Mouse (Mus musculus): ENCODE measurements around the gene Ankar. TPM values are rescaled to one million over a fixed set of nuclear protein-coding genes. Genes with fewer than 3 reads are reported as not detected.

Gene Ankar
- polyA plus RNA-seq, 1 experiment from 2014 or later, result not detected

DNA sequence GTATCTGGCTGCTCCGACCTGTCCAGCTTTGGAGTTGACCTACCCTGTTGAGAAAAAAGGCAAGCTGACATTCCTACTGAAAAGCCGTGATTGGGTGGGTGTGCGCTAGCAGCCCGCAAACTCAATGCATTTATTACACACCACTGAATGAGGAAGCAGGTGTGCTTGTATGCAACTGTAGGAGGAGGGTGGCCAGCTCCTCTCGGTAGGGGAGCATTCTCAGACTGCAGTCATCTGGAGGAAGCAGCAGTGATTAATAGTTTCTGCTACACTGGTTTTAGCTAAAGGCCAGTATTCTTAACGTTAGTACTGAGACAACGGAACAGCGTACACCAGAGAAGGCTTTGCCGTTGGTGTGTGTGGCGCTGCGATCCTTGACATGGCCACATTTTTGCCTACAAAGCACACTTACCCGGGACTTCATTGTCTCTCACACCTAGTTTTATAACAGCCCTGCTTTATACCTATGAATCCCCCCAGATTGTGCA lies 94.1 kb downstream of the Ankar start:
- Histone ChIP-seq H3K9me3 (replicated peaks) (no peaks in the 10 kb centered on the region), H3K4me1 (replicated peaks) (no peaks in the 10 kb centered on the region), H3K27ac (replicated peaks) (no peak overlapping the region), H3K9ac (no peak overlapping the region), H3K36me3 (replicated peaks) (peaks cover 28% of the 10 kb centered on the region), H3K27me3 (no peaks in the 10 kb centered on the region), H3K4me3 (replicated peaks) (no peak overlapping the region), H3K4me2 (no peak overlapping the region)
- ATAC-seq (ENCODE audit: insufficient read depth), result no peak
- WGBS (ENCODE audit: insufficient replicate concordance), result 75% methylated on average over 12 of the region's 12 CpGs

DNA sequence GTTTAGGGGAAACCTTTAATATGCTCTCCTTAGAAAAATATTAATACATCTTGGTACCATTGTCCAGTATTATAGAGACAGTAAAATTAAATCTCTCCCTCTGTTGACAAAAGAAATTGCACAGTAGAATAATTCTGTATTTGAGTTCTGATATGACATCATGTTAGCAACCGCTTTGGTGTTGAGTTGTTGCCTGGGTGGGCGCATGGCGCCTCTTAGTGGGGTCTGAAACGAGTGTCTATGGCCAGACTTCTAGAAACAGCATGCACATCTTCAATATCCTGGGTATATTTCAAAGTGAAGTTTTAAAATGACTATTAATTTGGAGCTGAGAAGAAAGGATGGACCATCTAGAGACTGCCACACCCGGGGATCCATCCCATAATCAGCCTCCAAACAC lies 97.6 kb downstream of the Ankar start:
- Histone ChIP-seq H3K36me3 (replicated peaks) (peaks cover 33% of the 10 kb centered on the region), H3K4me2 (no peak overlapping the region), H3K4me3 (replicated peaks) (no peak overlapping the region), H3K27ac (replicated peaks) (no peak overlapping the region), H3K4me1 (replicated peaks) (no peaks in the 10 kb centered on the region), H3K9me3 (replicated peaks) (no peaks in the 10 kb centered on the region), H3K27me3 (no peaks in the 10 kb centered on the region), H3K9ac (no peak overlapping the region)
- WGBS (ENCODE audit: insufficient replicate concordance), result 82% methylated on average over 5 of the region's 5 CpGs
- no peak for ATAC-seq (ENCODE audit: insufficient read depth)

DNA sequence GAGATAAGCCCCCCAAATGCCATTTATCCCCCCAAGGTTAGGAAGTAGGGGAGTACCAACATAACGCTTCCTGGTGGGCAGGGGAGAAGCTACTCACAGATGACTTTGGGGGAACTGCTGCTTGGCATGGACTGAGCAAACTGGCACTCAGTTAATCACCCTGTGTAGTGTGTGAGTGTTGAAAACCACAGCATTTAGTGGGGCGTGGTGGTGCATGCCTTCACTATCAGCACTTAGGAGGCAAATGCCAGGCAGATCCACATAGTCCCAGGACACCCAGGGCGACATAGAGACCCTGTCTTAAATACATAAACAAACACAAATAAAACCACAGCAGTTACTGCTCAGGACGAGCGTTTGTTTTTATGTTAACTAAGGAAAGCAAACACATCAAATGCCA lies 98.2 kb downstream of the Ankar start:
- ATAC-seq (ENCODE audit: insufficient read depth), result no peak
- no peaks in the 10 kb centered on the region for H3K9me3 ChIP-seq (replicated peaks)
- 64% methylated on average over 5 of the region's 5 CpGs for WGBS (ENCODE audit: insufficient replicate concordance)
- no peaks in the 10 kb centered on the region for H3K4me1 ChIP-seq (replicated peaks)
- no peak overlapping the region for H3K4me3 ChIP-seq (replicated peaks)
- H3K27ac ChIP-seq (replicated peaks), result no peak overlapping the region
- no peak overlapping the region for H3K4me2 ChIP-seq
- H3K9ac ChIP-seq, result no peak overlapping the region
- H3K36me3 ChIP-seq (replicated peaks), result peaks cover 36% of the 10 kb centered on the region
- no peaks in the 10 kb centered on the region for H3K27me3 ChIP-seq

DNA sequence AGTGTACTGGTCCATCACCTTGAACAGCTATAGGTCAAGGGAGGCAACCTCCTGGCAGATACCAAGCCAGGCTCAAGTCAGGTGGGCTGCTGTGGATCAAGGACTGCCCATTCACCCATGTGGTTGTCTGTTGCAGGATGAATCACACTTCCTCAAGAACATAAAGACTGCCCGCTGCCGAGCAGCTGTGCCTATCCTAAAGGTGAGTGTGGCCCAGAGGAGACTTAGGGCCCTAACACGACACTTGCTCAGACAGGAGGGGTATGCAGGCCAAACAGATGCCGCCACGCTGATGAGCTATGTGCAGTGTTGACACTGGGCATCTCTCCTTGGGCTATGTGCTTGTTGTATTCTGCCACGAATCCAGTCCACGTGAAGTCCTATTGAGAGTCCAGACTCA lies 99.1 kb downstream of the Ankar start:
- no peaks in the 10 kb centered on the region for H3K27me3 ChIP-seq
- ATAC-seq (ENCODE audit: insufficient read depth), result no peak
- no peaks in the 10 kb centered on the region for H3K9me3 ChIP-seq (replicated peaks)
- H3K9ac ChIP-seq, result no peak overlapping the region
- no peaks in the 10 kb centered on the region for H3K4me1 ChIP-seq (replicated peaks)
- WGBS (ENCODE audit: insufficient replicate concordance), result 79% methylated on average over 7 of the region's 7 CpGs
- H3K27ac ChIP-seq (replicated peaks), result no peak overlapping the region
- H3K4me3 ChIP-seq (replicated peaks), result no peak overlapping the region
- H3K4me2 ChIP-seq, result no peak overlapping the region
- H3K36me3 ChIP-seq (replicated peaks), result peaks cover 40% of the 10 kb centered on the region

DNA sequence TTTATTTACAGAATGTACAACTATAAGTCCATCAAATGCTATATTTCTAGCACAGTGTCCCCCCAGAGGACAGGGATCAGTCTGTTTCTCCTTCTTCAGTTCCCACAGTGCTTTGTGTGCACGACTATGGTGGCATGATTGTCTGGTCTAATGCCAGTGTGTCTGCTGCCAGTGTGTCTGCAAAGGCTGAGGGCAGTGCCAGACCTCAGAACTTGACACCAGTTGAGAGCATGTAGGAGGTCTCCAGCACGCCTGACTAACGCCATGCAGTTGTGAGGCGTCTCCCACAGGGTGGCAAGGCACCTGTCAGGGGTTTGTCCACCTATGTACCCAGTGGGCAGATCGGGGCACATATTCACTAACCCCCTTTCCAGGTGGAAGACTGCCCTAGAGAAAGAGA lies 99.6 kb downstream of the Ankar start:
- WGBS (ENCODE audit: insufficient replicate concordance), result 73% methylated on average over 5 of the region's 5 CpGs
- Histone ChIP-seq H3K9me3 (replicated peaks) (no peaks in the 10 kb centered on the region), H3K27me3 (no peaks in the 10 kb centered on the region), H3K4me3 (replicated peaks) (no peak overlapping the region), H3K4me2 (no peak overlapping the region), H3K9ac (no peak overlapping the region), H3K27ac (replicated peaks) (no peak overlapping the region), H3K4me1 (replicated peaks) (no peaks in the 10 kb centered on the region), H3K36me3 (replicated peaks) (peaks cover 40% of the 10 kb centered on the region)
- no peak for ATAC-seq (ENCODE audit: insufficient read depth)

DNA sequence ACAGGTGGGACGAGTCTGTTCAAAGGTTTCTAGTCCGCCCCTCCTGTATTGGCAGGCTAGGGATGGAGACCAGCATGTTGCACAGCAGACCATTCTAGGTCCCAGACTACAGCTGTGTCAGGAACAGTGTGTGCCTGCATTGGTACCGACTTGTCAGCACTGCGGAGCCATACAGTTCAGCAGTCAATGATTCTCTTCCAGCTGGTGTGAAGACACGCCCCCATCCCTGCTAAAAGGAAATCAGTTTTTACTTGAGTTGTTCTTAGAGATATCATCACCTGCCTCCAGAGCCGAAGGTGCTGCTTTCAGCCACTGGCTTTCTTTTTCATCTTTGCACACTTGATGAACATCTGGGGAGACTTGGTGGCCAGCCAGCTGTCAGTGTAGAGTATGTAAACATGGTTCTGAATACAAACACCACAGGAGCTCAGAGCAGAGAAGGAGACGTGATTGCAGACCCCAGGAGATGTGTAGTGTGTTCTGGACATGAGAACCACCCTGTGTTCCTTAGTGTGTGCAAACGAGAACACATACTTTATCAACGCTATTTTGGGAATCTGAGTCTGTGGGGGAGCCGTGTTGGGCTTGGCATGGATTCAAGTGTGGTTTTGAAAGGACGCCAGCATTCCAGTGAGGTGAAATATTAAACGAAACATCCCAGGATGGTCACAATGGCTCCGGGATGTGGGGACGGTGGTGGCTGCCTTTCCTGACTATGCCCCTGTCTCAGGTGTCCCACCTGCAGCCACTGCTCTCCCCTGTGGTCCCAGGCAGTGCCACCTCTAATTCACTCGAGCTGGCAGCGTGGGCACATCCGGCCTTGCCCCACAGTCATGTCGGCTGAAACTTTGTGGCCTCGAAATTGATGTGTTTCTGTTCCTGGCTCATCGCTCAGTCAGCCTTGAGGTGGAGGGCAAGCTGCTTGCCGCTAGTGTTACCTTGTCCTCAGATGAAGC lies 101.0 kb downstream of the Ankar start:
- Histone ChIP-seq H3K4me3 (replicated peaks) (no peak overlapping the region), H3K36me3 (replicated peaks) (peaks cover 44% of the 10 kb centered on the region), H3K9me3 (replicated peaks) (no peaks in the 10 kb centered on the region), H3K27ac (replicated peaks) (no peak overlapping the region), H3K9ac (no peak overlapping the region), H3K4me2 (no peak overlapping the region), H3K27me3 (no peaks in the 10 kb centered on the region), H3K4me1 (replicated peaks) (no peaks in the 10 kb centered on the region)
- ATAC-seq (ENCODE audit: insufficient read depth), result peak; percentile 42
- WGBS (ENCODE audit: insufficient replicate concordance), result 70% methylated on average over 21 of the region's 21 CpGs

DNA sequence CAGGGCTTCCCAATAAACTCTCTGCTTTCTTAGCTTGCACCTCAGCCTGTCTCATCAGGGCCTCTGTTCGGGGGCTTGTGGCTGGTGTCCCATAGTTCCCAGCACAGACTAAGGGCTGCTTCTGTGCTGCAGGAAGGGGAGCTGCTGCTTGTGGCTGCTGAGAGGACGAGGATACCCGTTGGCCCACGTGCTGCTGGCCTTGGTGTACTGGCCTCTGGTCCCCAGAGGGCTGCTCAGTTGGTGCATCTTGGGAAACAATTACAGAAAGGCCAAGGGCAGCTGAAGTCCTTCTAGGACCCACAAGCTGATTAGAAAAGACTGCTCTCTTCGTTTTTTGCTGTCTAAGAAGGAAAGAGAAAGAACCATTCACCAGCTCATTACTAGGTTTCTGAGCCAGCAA lies 104.1 kb downstream of the Ankar start:
- H3K9me3 ChIP-seq (replicated peaks), result no peaks in the 10 kb centered on the region
- H3K4me1 ChIP-seq (replicated peaks), result no peaks in the 10 kb centered on the region
- no peak overlapping the region for H3K27ac ChIP-seq (replicated peaks)
- H3K9ac ChIP-seq, result no peak overlapping the region
- H3K36me3 ChIP-seq (replicated peaks), result peaks cover 56% of the 10 kb centered on the region
- 69% methylated on average over 5 of the region's 5 CpGs for WGBS (ENCODE audit: insufficient replicate concordance)
- H3K27me3 ChIP-seq, result no peaks in the 10 kb centered on the region
- H3K4me2 ChIP-seq, result no peak overlapping the region
- H3K4me3 ChIP-seq (replicated peaks), result no peak overlapping the region
- no peak for ATAC-seq (ENCODE audit: insufficient read depth)

DNA sequence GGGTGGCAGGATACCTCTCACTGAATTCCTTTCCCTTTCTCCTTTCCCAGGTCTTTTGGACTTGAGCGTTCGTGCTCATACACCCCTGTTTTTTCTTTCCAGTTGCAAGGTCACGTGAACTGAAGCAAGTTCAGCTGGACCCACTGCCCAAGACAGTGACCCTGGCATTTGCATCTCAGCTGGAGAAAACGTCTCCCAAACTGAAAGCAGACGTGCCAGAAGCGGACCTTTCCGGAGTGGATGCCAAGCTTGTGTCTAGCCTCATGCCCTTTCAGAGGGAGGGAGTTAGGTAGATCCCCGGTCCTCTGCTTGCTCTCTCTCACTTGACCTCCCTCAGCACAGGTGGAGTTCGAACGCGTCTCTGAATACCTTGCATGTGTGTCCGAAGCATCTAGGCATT lies 104.7 kb downstream of the Ankar start:
- Histone ChIP-seq H3K9me3 (replicated peaks) (no peaks in the 10 kb centered on the region), H3K9ac (no peak overlapping the region), H3K36me3 (replicated peaks) (peaks cover 57% of the 10 kb centered on the region), H3K4me1 (replicated peaks) (no peaks in the 10 kb centered on the region), H3K27ac (replicated peaks) (no peak overlapping the region), H3K4me3 (replicated peaks) (no peak overlapping the region), H3K4me2 (no peak overlapping the region), H3K27me3 (no peaks in the 10 kb centered on the region)
- no peak for ATAC-seq (ENCODE audit: insufficient read depth)
- WGBS (ENCODE audit: insufficient replicate concordance), result 79% methylated on average over 12 of the region's 12 CpGs

DNA sequence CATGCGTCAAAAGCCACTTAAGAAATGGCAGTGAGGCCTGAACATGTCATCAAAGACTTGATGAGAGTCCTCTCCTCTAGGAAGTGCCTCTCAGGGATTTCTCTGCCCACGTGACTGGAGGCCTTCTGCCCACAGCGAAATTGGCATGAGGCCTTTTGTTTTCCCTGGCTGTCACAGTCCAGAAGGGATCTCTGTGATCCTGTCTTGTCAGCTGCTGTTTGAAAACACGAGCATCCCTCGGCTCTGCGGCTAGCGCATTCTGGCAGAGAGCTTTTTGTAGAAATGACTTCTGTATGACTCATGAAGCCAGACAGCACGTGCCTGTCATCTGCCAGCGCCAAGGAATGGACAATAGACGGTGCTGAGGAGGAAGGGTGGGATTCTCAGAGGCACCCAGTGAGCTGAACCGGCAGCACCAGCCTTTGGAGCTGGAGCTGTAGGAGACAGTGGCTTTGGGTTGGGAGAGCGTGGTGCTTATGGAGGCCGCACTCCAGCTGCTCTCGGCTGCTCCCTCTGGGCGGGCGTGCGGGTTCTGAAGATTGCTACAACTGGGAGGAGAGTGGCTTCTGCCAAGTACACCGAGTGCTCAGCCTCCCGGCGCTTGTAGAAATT lies 106.9 kb downstream of the Ankar start:
- Histone ChIP-seq H3K4me2 (no peak overlapping the region), H3K4me1 (replicated peaks) (no peaks in the 10 kb centered on the region), H3K27ac (replicated peaks) (no peak overlapping the region), H3K9ac (no peak overlapping the region), H3K4me3 (replicated peaks) (no peak overlapping the region), H3K27me3 (no peaks in the 10 kb centered on the region), H3K36me3 (replicated peaks) (peaks cover 49% of the 10 kb centered on the region), H3K9me3 (replicated peaks) (no peaks in the 10 kb centered on the region)
- no peak for ATAC-seq (ENCODE audit: insufficient read depth)
- whole genome bisulfite sequencing (ENCODE audit: insufficient replicate concordance), result 80% methylated on average over 20 of the region's 20 CpGs
